Mouse (Mus musculus): ENCODE measurements at regions not wholly inside any gene's neighbourhood (a gene's known extent, or its start where the extent isn't known, plus 50 kb on each side); places are given as distances from the start of the nearest gene placed in this dataset.
"Not testable (repeated sequence)": the region's sequence is repeated elsewhere in the genome, so short reads cannot be mapped to it uniquely, and the experiment has no call there.

GRCm38 (mm10) chr19:59516957-59517356 lies 58.8 kb downstream of the Emx2 start:
- Histone ChIP-seq H3K27me3 (ENCODE audit: control insufficient read depth, insufficient read depth, low read length) (no peaks in the 10 kb centered on the region), H3K27ac (ENCODE audit: control insufficient read depth, insufficient read depth, low read length) (no peak overlapping the region), H3K36me3 (ENCODE audit: control insufficient read depth, insufficient read depth, low read length) (no peaks in the 10 kb centered on the region), H3K4me1 (replicated peaks; ENCODE audit: control insufficient read depth, insufficient read depth, low read length) (no peaks in the 10 kb centered on the region), H3K4me3 (ENCODE audit: control insufficient read depth, insufficient read depth, low read length) (no peak overlapping the region)
- 84% methylated on average over 4 of the region's 4 CpGs for WGBS
- DNase-seq = no peak
- TF ChIP-seq CTCF (IDR thresholded peaks at IDR 0.05; ENCODE audit: borderline replicate concordance, control insufficient read depth, extremely low read depth, insufficient read depth, low read length, poor library complexity) (no peak), POLR2A (IDR thresholded peaks at IDR 0.05; ENCODE audit: control insufficient read depth, extremely low read depth, insufficient read depth, low read length, poor library complexity) (no peak)

DNA sequence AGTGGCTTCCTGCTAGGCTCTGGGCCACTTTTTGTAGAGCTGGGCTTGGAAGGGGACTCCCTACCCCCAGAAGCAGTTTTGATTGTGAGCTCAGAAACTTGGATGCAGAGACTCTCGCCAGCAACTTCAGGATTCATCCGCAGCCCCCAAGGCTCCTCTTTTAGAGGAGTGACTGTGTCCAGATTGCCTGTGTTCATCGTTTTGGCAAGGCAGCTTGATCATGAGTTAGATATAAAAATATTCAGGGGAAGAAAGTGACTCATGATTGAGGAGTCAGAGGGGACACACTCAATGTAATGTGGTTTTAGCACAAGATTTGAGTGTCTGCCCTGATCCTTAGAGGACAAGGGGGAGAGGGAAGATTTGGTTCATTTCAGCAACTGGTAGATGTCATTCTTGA lies 61.0 kb downstream of the Emx2 start:
- WGBS = 79% methylated on average over 3 of the region's 3 CpGs
- no peaks in the 10 kb centered on the region for H3K36me3 ChIP-seq (ENCODE audit: control insufficient read depth, insufficient read depth, low read length)
- DNase-seq = no peak
- H3K27me3 ChIP-seq (ENCODE audit: control insufficient read depth, insufficient read depth, low read length) = no peaks in the 10 kb centered on the region
- TF ChIP-seq CTCF (IDR thresholded peaks at IDR 0.05; ENCODE audit: borderline replicate concordance, control insufficient read depth, extremely low read depth, insufficient read depth, low read length, poor library complexity) (no peak), POLR2A (IDR thresholded peaks at IDR 0.05; ENCODE audit: control insufficient read depth, extremely low read depth, insufficient read depth, low read length, poor library complexity) (no peak)
- no peaks in the 10 kb centered on the region for H3K4me1 ChIP-seq (replicated peaks; ENCODE audit: control insufficient read depth, insufficient read depth, low read length)
- H3K4me3 ChIP-seq (ENCODE audit: control insufficient read depth, insufficient read depth, low read length) = no peak overlapping the region
- H3K27ac ChIP-seq (ENCODE audit: control insufficient read depth, insufficient read depth, low read length) = no peak overlapping the region

- no peaks in the 10 kb centered on the region for H3K27me3 ChIP-seq (ENCODE audit: control insufficient read depth, insufficient read depth, low read length)
- no peak for DNase-seq
- 88% methylated on average over 11 of the region's 11 CpGs for WGBS
- no peak overlapping the region for H3K27ac ChIP-seq (ENCODE audit: control insufficient read depth, insufficient read depth, low read length)
- TF ChIP-seq POLR2A (IDR thresholded peaks at IDR 0.05; ENCODE audit: control insufficient read depth, extremely low read depth, insufficient read depth, low read length, poor library complexity) (no peak), CTCF (IDR thresholded peaks at IDR 0.05; ENCODE audit: borderline replicate concordance, control insufficient read depth, extremely low read depth, insufficient read depth, low read length, poor library complexity) (no peak)
- H3K4me3 ChIP-seq (ENCODE audit: control insufficient read depth, insufficient read depth, low read length) = no peak overlapping the region
- H3K4me1 ChIP-seq (replicated peaks; ENCODE audit: control insufficient read depth, insufficient read depth, low read length) = no peaks in the 10 kb centered on the region
- no peaks in the 10 kb centered on the region for H3K36me3 ChIP-seq (ENCODE audit: control insufficient read depth, insufficient read depth, low read length)
These were observed 64.0 kb downstream of the Emx2 start for GRCm38 (mm10) chr19:59522176-59522575.

- Histone ChIP-seq H3K4me3 (ENCODE audit: control insufficient read depth, insufficient read depth, low read length) (no peak overlapping the region), H3K27ac (ENCODE audit: control insufficient read depth, insufficient read depth, low read length) (no peak overlapping the region), H3K36me3 (ENCODE audit: control insufficient read depth, insufficient read depth, low read length) (no peaks in the 10 kb centered on the region), H3K4me1 (replicated peaks; ENCODE audit: control insufficient read depth, insufficient read depth, low read length) (no peaks in the 10 kb centered on the region), H3K27me3 (ENCODE audit: control insufficient read depth, insufficient read depth, low read length) (no peaks in the 10 kb centered on the region)
- TF ChIP-seq POLR2A (IDR thresholded peaks at IDR 0.05; ENCODE audit: control insufficient read depth, extremely low read depth, insufficient read depth, low read length, poor library complexity) = no peak
- TF ChIP-seq CTCF (IDR thresholded peaks at IDR 0.05; ENCODE audit: borderline replicate concordance, control insufficient read depth, extremely low read depth, insufficient read depth, low read length, poor library complexity) = no peak
- 86% methylated on average over 10 of the region's 10 CpGs for WGBS
- no peak for DNase-seq
These were observed 65.2 kb downstream of the Emx2 start for GRCm38 (mm10) chr19:59523356-59523755.

DNA sequence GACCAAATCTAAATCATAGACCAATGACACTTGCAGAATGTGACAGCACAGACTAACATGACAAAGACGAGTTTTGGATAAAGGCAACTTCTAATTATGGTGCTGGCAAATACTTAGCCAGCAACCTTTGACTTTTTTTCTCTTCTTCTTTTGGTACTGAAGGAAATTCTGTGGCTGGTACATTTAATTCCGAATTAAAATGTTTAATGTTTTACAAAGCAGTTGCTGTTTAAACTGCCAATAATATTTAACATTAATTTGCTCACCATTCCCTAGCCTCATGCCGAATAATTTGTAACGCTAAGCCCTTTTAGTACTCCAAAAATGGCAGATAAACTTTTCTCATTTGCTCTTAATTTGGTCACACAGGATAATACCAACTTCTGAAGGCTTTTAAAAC lies 105.9 kb downstream of the Emx2 start:
- no peaks in the 10 kb centered on the region for H3K36me3 ChIP-seq (ENCODE audit: control insufficient read depth, insufficient read depth, low read length)
- no peak overlapping the region for H3K27ac ChIP-seq (ENCODE audit: control insufficient read depth, insufficient read depth, low read length)
- H3K4me3 ChIP-seq (ENCODE audit: control insufficient read depth, insufficient read depth, low read length) = no peak overlapping the region
- WGBS = 90% methylated on average over 4 of the region's 4 CpGs
- no peaks in the 10 kb centered on the region for H3K27me3 ChIP-seq (ENCODE audit: control insufficient read depth, insufficient read depth, low read length)
- no peaks in the 10 kb centered on the region for H3K4me1 ChIP-seq (replicated peaks; ENCODE audit: control insufficient read depth, insufficient read depth, low read length)
- DNase-seq = no peak
- TF ChIP-seq POLR2A (IDR thresholded peaks at IDR 0.05; ENCODE audit: control insufficient read depth, extremely low read depth, insufficient read depth, low read length, poor library complexity) (no peak), CTCF (IDR thresholded peaks at IDR 0.05; ENCODE audit: borderline replicate concordance, control insufficient read depth, extremely low read depth, insufficient read depth, low read length, poor library complexity) (no peak)

- no peaks in the 10 kb centered on the region for H3K27me3 ChIP-seq (ENCODE audit: control insufficient read depth, insufficient read depth, low read length)
- no peak overlapping the region for H3K27ac ChIP-seq (ENCODE audit: control insufficient read depth, insufficient read depth, low read length)
- no peak for TF ChIP-seq POLR2A (IDR thresholded peaks at IDR 0.05; ENCODE audit: control insufficient read depth, extremely low read depth, insufficient read depth, low read length, poor library complexity)
- no peak for TF ChIP-seq CTCF (IDR thresholded peaks at IDR 0.05; ENCODE audit: borderline replicate concordance, control insufficient read depth, extremely low read depth, insufficient read depth, low read length, poor library complexity)
- DNase-seq = no peak
- H3K4me3 ChIP-seq (ENCODE audit: control insufficient read depth, insufficient read depth, low read length) = no peak overlapping the region
- no peaks in the 10 kb centered on the region for H3K36me3 ChIP-seq (ENCODE audit: control insufficient read depth, insufficient read depth, low read length)
- no peaks in the 10 kb centered on the region for H3K4me1 ChIP-seq (replicated peaks; ENCODE audit: control insufficient read depth, insufficient read depth, low read length)
These were observed 110.7 kb downstream of the Emx2 start for GRCm38 (mm10) chr19:59568907-59569306.

DNA sequence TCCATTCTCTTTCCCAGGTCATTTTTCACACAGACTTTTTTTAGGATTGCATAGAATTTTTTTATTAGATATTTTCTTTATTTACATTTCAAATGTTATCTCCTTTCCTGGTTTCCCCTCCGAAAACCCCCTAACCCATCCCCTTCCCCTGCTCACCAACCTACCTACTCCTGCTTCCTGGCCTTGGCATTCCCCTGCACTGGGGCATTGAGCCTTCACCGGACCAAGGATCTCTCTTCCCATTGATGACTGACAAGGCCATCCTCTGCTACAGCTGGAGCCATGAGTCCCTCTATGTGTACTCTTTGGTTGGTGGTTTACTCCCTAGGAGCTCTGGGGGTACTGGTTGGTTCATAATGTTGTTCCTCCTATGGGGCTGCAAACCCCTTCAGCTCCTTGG lies 111.4 kb downstream of the Emx2 start:
- H3K4me1 ChIP-seq (replicated peaks; ENCODE audit: control insufficient read depth, insufficient read depth, low read length); H3K36me3 ChIP-seq (ENCODE audit: control insufficient read depth, insufficient read depth, low read length); H3K27me3 ChIP-seq (ENCODE audit: control insufficient read depth, insufficient read depth, low read length); H3K4me3 ChIP-seq (ENCODE audit: control insufficient read depth, insufficient read depth, low read length); DNase-seq; H3K27ac ChIP-seq (ENCODE audit: control insufficient read depth, insufficient read depth, low read length): not testable (repeated sequence)
- 94% methylated on average over 2 of the region's 2 CpGs for WGBS

Data from thymus, adult 2 months (tissue).